Mouse (Mus musculus): ENCODE measurements around the gene Abcc8.

DNA sequence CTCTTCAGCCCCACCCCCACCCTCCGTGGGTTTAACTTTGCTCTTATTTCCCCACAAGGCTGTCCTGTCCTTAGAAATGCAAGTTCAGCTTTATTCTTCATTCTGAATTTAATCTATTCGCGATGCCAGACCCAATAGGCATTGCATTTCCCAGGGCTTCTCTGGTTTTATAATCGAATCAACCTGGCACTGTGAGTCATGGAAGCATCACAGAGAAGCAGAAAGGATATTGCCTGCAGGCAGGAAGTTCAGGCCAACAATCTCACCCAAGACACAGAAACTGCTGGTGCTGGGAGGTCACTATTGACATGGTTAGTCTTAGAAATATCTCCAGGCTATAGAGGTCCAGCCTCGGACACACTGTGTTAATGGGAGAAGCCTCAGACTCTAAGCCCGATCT is 30.4 kb upstream of the Abcc8 start:
- TF ChIP-seq CTCF (IDR thresholded peaks at IDR 0.05; ENCODE audit: control insufficient read depth, insufficient read depth, low read length) = no peak
- no peak for TF ChIP-seq POLR2A (IDR thresholded peaks at IDR 0.05; ENCODE audit: borderline replicate concordance, control insufficient read depth, low read depth, low read length)

All from bone marrow, adult 2 months (tissue).